Mouse (Mus musculus) heart, embryonic 12.5 days (tissue): Measurements from ENCODE around the gene Hrh3. TPM values are rescaled to one million over a fixed set of nuclear protein-coding genes. Genes with fewer than 3 reads are reported as not detected.

Experiments
- ATAC-seq: fragments of 200-750 bp; cut with Nextera tagmentation; 2 replicates; pipeline ENCODE4 v1.8.0; 2017; ENCODE audit warnings: moderate TSS enrichment, moderate library complexity; ENCODE audit not compliant: insufficient number of reproducible peaks, low FRiP score
- H3K27ac ChIP-seq: fragments of 300-500 bp; sonication (generic); 2 replicates; pipeline ENCODE4 v1.5.1; 2016; ENCODE audit warnings: mild to moderate bottlenecking, moderate library complexity; ENCODE audit not compliant: poor library complexity, severe bottlenecking
- H3K27me3 ChIP-seq: fragments of 300-500 bp; sonication (generic); replicated peaks from 2 replicates; pipeline ENCODE4 v1.6.1; 2016; ENCODE audit warnings: mild to moderate bottlenecking, moderate library complexity
- H3K36me3 ChIP-seq: fragments of 300-500 bp; sonication (generic); 2 replicates; pipeline ENCODE4 v1.6.1; 2016; ENCODE audit warnings: mild to moderate bottlenecking, moderate library complexity
- H3K4me1 ChIP-seq: fragments of 300-500 bp; sonication (generic); replicated peaks from 2 replicates; pipeline ENCODE4 v1.6.1; 2016; ENCODE audit warnings: mild to moderate bottlenecking
- H3K4me2 ChIP-seq: fragments of 300-500 bp; sonication (generic); 2 replicates; pipeline ENCODE4 v1.6.1; 2016; ENCODE audit warnings: mild to moderate bottlenecking, moderate library complexity
- H3K4me3 ChIP-seq: fragments of 300-500 bp; sonication (generic); 2 replicates; pipeline ENCODE4 v1.5.1; 2016; ENCODE audit warnings: mild to moderate bottlenecking
- H3K9ac ChIP-seq: fragments of 300-500 bp; sonication (generic); 2 replicates; pipeline ENCODE4 v1.6.1; 2016; ENCODE audit warnings: mild to moderate bottlenecking, moderate library complexity
- H3K9me3 ChIP-seq: fragments of 300-500 bp; sonication (generic); replicated peaks from 2 replicates; pipeline ENCODE4 v1.6.1; 2016; ENCODE audit warnings: mild to moderate bottlenecking, moderate library complexity
- WGBS: fragments of 180-500 bp; shearing (Covaris S2); methylation state at CpG from one replicate; pipeline ENCODE4 v1.1.7; 2016; 5-methylcytosine and 5-hydroxymethylcytosine counted together
- polyA plus RNA-seq: library from polyadenylated mRNA; unstranded; fragments of >200 nt; fragmentation: Nextera tagmentation; extraction: Ambion mirVana; gene quantifications from 2 replicates; pipeline ENCODE4 v1.2.1, GENCODE M21; 2016

Gene Hrh3
- polyA plus RNA-seq, 1 experiment from 2014 or later: not detected

- Histone ChIP-seq H3K27me3 (no peaks in the 10 kb centered on the region), H3K4me1 (peaks cover 43% of the 10 kb centered on the region), H3K4me2 (peak overlapping the region; percentile 90), H3K36me3 (peaks cover 9% of the 10 kb centered on the region; the same call in 1 of the 2 replicates), H3K4me3 (peak overlapping the region; percentile 89), H3K9ac (peak overlapping the region; percentile 92), H3K27ac (peak overlapping the region; percentile 78), H3K9me3 (no peaks in the 10 kb centered on the region)
- peak; percentile 26; the same call in 1 of the 2 replicates for ATAC-seq
- 1% methylated on average over 68 of the region's 68 CpGs for WGBS
Measured at GRCm38 (mm10) chr2:180119439-180120291, 15.4 kb upstream of the Hrh3 start.

GRCm38 (mm10) chr2:180118661-180119438 lies 14.6 kb upstream of the Hrh3 start, which contains the start of gene Osbpl2:
Gene Osbpl2, plus strand, starts transcription at chr2:180119306.
- no peaks in the 10 kb centered on the region for H3K9me3 ChIP-seq
- peaks cover 6% of the 10 kb centered on the region; the same call in 1 of the 2 replicates for H3K36me3 ChIP-seq
- peak within 1 kb of the TSS; percentile 92 for H3K9ac ChIP-seq
- peak within 1 kb of the TSS; percentile 90 for H3K4me2 ChIP-seq
- no peaks in the 10 kb centered on the region for H3K27me3 ChIP-seq
- whole genome bisulfite sequencing: under 1% methylated on average over 55 of the region's 55 CpGs
- peak within 1 kb of the TSS; percentile 78 for H3K27ac ChIP-seq
- peak within 1 kb of the TSS; percentile 89 for H3K4me3 ChIP-seq
- peaks cover 51% of the 10 kb centered on the region for H3K4me1 ChIP-seq
- peak; percentile 98 for ATAC-seq

- Histone ChIP-seq H3K4me1 (peaks cover 51% of the 10 kb centered on the region), H3K36me3 (no peaks in the 10 kb centered on the region), H3K27me3 (no peaks in the 10 kb centered on the region), H3K4me3 (no peak overlapping the region), H3K4me2 (0 out of 2 replicates have a peak overlapping the region, but pooled peaks have one; percentile 5), H3K9ac (no peak overlapping the region), H3K9me3 (no peaks in the 10 kb centered on the region), H3K27ac (no peak overlapping the region)
- 14% methylated on average over 13 of the region's 13 CpGs for WGBS
- no peak for ATAC-seq
Measured at GRCm38 (mm10) chr2:180117485-180118194, 13.4 kb upstream of the Hrh3 start.

- no peak overlapping the region for H3K9ac ChIP-seq
- no peaks in the 10 kb centered on the region for H3K36me3 ChIP-seq
- no peak overlapping the region for H3K4me2 ChIP-seq
- ATAC-seq: no peak
- no peak overlapping the region for H3K4me3 ChIP-seq
- no peaks in the 10 kb centered on the region for H3K9me3 ChIP-seq
- 71% methylated on average over 8 of the region's 8 CpGs for WGBS
- no peaks in the 10 kb centered on the region for H3K27me3 ChIP-seq
- H3K27ac ChIP-seq: no peak overlapping the region
- H3K4me1 ChIP-seq: peaks cover 51% of the 10 kb centered on the region
Measured at GRCm38 (mm10) chr2:180116741-180117484, 12.6 kb upstream of the Hrh3 start.

GRCm38 (mm10) chr2:180116081-180116493 lies 11.8 kb upstream of the Hrh3 start:
- H3K4me2 ChIP-seq: no peak overlapping the region
- H3K9me3 ChIP-seq: no peaks in the 10 kb centered on the region
- H3K36me3 ChIP-seq: no peaks in the 10 kb centered on the region
- WGBS: 36% methylated on average over 10 of the region's 10 CpGs
- no peak overlapping the region for H3K4me3 ChIP-seq
- H3K27ac ChIP-seq: no peak overlapping the region
- H3K9ac ChIP-seq: no peak overlapping the region
- H3K27me3 ChIP-seq: no peaks in the 10 kb centered on the region
- peaks cover 51% of the 10 kb centered on the region for H3K4me1 ChIP-seq
- no peak for ATAC-seq

- H3K4me2 ChIP-seq: no peak overlapping the region
- WGBS: 7% methylated on average over 6 of the region's 6 CpGs
- H3K36me3 ChIP-seq: no peaks in the 10 kb centered on the region
- peak overlapping the region; percentile 19; the same call in 1 of the 2 replicates for H3K9ac ChIP-seq
- no peak for ATAC-seq
- no peak overlapping the region for H3K4me3 ChIP-seq
- peak overlapping the region; percentile 69 for H3K27ac ChIP-seq
- peaks cover 50% of the 10 kb centered on the region for H3K4me1 ChIP-seq
- H3K27me3 ChIP-seq: no peaks in the 10 kb centered on the region
- H3K9me3 ChIP-seq: no peaks in the 10 kb centered on the region
Measured at GRCm38 (mm10) chr2:180115279-180115678, 11.0 kb upstream of the Hrh3 start.

GRCm38 (mm10) chr2:180113909-180114890 lies 9.9 kb upstream of the Hrh3 start:
- H3K4me3 ChIP-seq: no peak overlapping the region
- ATAC-seq: no peak
- peaks cover 45% of the 10 kb centered on the region for H3K4me1 ChIP-seq
- 0 out of 2 replicates have a peak overlapping the region, but pooled peaks have one; percentile 69 for H3K27ac ChIP-seq
- no peaks in the 10 kb centered on the region for H3K27me3 ChIP-seq
- no peaks in the 10 kb centered on the region for H3K36me3 ChIP-seq
- H3K4me2 ChIP-seq: no peak overlapping the region
- no peaks in the 10 kb centered on the region for H3K9me3 ChIP-seq
- WGBS: 54% methylated on average over 17 of the region's 17 CpGs
- no peak overlapping the region for H3K9ac ChIP-seq

GRCm38 (mm10) chr2:180108285-180108684 lies 4.0 kb upstream of the Hrh3 start:
- H3K27me3 ChIP-seq: peaks cover 33% of the 10 kb centered on the region
- no peak overlapping the region for H3K4me2 ChIP-seq
- no peaks in the 10 kb centered on the region for H3K9me3 ChIP-seq
- H3K4me3 ChIP-seq: no peak overlapping the region
- H3K4me1 ChIP-seq: peaks cover 23% of the 10 kb centered on the region
- no peaks in the 10 kb centered on the region for H3K36me3 ChIP-seq
- 48% methylated on average over 6 of the region's 6 CpGs for WGBS
- no peak for ATAC-seq
- H3K27ac ChIP-seq: no peak overlapping the region
- no peak overlapping the region for H3K9ac ChIP-seq

GRCm38 (mm10) chr2:180107081-180107480 lies 2.8 kb upstream of the Hrh3 start:
- Histone ChIP-seq H3K27ac (no peak overlapping the region), H3K27me3 (peaks cover 45% of the 10 kb centered on the region), H3K4me1 (peaks cover 27% of the 10 kb centered on the region), H3K9ac (no peak overlapping the region), H3K4me3 (no peak overlapping the region), H3K4me2 (no peak overlapping the region), H3K9me3 (no peaks in the 10 kb centered on the region), H3K36me3 (no peaks in the 10 kb centered on the region)
- no peak for ATAC-seq
- WGBS: 59% methylated on average over 4 of the region's 4 CpGs
